Mouse (Mus musculus) right cerebral cortex, postnatal 25 days (tissue): ENCODE measurements at regions not wholly inside any gene's neighbourhood (a gene's known extent, or its start where the extent isn't known, plus 50 kb on each side); places are given as distances from the start of the nearest gene placed in this dataset.

ENCODE experiments used
- DNase-seq: peaks from one replicate; pipeline ENCODE4 v3.0.0; 2022

DNA sequence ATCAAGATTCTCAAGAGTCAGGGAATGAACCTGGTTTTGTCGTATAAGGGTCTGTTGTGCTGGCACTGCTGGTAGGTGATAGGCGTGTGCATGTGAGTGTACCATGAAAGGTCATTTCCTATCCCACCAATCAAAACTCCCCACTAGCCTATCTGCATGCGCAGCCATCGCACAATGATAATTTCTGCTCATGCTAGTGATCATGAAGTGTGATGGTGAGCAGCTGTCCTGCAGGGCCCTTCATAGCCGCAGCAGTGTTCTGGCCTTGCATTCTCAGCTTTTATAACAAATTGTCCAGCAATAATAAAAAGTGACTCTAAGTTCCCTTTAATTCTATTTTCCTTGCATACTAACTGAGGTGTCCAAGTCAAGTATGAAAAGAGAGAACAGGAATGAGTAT lies 321.7 kb upstream of the Spred2 start:
- no peak for DNase-seq

DNA sequence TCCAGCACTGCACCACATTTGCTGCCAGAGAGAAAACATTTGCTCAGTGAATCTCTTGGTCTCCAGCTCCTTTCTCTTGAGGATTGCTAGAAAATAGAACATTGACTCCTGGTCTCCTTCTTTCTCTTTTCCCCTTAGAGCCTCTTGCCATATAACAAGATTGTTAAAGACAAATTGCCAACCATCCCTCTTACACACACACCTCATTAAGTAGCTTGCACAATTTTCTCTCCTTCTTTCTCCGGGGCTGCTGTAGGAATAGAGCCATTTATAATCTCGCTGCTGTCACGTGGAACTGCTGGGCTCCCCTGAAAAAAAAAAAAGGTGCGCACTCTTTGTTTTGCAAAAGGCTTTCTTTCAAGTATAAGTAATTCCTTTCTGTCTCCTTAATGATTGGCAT lies 318.6 kb upstream of the Spred2 start:
- DNase-seq, result no peak

DNA sequence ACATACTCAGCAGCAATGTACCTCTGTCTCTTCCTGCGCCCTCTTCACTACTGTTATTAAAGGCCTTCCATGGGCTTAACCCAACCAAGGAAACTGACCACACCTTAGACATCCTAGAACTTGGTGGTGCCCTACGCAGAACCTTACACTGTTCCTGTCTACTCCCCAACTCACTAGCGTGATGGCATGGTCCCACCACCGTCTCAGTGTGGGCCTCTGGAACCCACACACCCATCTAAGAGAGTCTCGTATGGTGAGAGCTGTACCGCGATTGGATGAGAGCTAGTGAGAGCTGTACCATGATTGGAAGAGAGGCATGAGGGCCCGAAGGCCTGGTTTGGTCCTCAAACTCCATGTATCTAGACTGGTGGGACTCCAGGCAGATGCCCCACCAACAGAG lies 317.2 kb upstream of the Spred2 start:
- DNase-seq, result no peak

DNA sequence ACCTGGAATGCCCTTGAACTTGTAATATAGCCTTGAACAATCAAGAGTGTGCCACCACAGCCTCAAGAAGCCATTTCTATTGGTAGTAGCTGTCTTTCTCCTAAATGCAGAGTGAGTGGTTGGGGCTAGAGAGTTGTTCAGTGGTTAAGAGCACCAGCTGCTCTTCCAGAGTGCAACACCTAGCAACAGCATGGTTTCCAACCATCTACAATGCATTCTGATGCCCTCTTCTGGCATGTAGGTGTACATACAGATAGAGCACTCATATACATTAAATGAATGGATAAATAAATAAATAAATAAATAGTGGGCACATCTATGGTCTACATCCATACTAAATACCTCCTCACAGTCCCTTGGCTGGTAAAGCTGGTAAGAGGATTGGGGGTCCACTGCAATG lies 316.2 kb upstream of the Spred2 start:
- no peak for DNase-seq

DNA sequence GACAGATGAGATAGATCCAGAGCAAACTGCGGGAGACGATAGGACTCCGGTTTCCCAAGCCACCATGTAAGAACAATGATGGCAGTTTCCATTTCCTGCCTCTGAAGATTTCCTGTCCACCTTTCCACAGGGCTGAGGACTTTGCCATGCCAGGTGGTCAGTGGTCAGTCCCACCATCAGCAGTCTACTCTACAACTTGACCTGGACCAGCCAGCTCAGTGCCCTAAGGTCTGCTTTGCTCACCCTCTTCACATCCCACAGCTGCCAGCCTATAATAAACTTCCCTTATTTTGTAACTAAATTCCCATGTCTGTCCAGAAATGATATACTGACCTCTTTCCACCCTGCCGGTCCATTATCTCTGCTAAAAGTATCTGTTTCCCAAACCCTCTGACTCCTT lies 315.7 kb upstream of the Spred2 start:
- DNase-seq, result no peak

DNA sequence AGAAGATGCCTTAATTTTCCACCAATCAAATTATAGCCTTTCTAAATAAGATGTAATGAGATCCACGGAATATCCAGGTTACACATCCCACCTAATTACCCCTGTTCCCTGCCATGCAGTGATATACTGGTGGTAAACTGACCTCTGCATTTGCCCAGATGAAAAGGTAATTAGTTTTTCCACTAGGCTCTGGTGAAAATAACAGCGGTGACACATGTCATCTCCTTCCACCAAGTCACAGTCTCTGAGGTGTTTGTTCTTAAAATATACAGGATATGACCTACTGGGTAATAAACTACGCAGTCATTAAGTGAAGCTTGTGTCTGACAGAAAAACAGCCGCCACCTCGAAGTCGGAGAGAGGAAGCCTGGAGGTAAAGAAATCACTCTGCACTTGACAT lies 313.6 kb upstream of the Spred2 start:
- DNase-seq, result no peak

DNA sequence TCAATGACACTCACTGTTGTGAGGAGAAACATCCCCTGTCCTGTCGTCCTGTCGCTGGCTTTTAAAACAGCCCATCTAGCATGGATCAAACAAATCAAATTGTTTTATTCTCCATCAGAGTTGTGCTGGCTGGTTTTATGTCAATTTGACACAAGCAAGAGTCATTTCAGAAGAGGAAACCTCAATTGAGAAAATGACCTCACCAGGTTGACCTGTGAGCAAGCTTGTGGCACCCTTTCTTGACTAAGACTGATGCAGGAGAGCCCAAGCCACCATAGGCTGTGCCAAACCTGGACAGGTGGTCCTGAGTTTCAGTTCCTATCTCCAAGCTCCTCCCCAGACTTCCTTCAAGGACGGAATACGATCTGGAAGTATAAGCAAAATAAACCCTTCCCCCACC lies 313.0 kb upstream of the Spred2 start:
- no peak for DNase-seq

DNA sequence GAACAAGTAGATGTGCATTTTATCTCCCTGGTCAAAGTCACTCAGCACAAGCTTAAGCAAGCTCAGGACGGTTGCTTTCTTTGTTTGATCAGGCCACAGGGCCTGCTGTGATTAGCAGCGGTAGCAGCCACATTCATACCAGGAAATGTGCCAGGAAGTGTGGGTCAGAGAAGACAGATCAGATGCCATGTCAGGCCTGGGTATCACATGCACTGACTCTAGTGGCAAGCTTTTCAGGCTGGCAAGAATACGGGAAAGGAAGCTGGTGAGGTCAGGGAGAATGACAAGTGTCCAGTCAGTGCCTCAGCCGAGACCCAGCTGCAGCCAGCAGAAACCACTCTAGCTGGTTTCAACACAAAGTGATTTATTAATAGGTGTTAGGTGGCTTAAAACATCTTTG lies 307.7 kb upstream of the Spred2 start:
- DNase-seq, result no peak

DNA sequence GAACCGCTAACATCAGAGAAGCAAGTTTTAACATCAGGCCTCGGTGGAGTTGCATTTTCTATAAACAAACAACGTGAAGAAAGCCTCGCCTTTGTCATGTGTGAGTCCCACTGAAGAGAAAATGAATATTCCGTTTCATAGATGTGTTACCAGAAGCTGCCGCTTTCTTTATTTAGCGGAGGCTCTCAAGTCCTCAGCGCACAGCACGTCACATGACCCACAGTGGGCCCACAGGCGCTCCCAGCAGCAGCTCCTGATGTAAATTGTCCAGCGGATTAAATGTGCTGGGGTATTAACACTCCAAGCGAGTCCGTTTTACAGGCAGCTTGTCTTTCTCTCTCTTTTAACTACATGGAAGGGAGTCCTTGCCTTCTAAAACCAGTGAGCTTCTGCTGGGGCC lies 304.7 kb upstream of the Spred2 start:
- no peak for DNase-seq

DNA sequence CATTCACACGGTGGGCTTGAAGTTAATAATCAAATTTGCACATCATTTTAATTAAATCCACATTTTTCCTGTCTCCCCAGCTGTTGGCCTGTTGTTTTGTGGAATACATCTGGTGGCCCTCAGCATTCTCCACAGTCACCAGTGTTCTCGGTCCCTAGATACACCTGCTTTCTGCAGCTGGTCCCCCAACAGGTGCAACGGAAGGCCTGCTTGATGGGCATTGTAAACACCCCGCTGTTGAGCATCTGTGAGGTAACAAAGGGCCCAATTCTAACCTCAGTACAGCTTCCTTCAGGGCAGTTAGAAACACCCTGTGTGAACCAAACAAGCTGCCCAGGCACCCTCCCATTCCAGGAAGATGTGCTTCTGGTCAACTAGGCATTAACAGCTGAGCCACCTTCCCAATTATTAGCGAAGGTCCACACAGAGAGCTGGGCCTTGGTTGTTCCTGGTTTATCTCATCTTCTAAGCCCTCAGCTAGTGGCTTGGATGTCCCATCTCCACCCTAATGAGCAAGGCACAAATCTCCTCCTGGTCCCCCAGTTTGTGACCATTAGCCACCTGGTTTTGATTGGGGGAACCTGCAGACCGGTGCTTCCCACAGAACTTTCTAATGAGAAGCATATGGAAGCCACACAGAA lies 293.0 kb upstream of the Spred2 start:
- no peak for DNase-seq

DNA sequence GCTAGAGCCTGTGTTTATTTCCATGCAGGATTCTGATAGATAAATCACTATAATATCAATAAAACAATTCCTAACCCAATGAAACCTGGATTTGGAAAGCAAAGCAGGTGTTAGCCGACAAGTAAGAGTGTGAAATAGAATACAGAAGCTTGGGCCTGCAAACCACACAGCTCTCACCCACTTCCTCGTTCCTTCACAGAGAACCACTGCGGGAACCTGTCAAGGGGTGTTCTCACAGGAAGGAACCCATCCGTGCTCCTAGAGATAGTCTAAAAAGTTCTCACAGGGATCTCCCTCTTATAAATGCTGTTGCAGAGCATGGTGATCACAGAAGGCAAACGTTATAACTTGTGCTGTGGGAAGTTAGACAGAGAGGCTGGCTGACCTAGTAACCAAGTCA lies 291.7 kb upstream of the Spred2 start:
- no peak for DNase-seq

DNA sequence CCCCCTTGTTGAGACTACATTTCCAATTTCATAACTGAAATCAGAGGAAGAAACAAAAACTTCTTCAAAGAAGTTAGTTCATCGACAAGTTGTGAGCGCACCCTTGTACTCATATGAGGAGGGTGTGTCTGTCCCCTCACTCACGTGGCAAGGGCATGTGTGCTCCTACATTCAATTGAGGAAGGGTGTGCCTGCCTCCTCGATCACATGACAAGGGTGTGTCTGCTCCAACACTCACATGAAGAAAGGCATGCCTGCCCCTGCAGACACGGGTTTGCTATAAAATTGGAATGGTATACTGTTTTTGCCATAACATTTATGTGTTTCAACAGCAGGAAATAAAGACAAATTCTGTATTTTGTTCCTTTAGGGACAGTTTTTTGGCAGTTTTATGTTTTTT lies 290.6 kb upstream of the Spred2 start:
- DNase-seq, result no peak

DNA sequence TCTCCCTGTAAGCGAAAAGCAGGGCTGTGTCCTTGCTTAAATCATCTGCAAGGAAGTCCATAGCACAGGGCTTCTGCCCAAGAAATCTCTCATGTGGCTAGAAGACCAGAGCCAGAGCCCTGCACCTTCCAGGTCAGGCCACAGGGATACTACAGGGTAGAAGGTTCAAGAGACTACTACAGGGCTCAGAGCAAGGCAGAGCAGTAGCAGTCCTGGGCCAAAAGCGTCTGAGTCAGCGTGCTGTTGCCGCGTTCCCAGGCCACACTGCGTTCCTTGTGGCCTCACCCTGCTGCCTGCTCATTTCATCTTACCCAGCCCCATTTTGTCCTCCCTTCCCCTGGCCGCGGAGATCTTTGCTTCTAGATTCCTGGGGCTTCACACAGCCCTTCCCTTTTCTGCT lies 283.0 kb upstream of the Spred2 start:
- no peak for DNase-seq

DNA sequence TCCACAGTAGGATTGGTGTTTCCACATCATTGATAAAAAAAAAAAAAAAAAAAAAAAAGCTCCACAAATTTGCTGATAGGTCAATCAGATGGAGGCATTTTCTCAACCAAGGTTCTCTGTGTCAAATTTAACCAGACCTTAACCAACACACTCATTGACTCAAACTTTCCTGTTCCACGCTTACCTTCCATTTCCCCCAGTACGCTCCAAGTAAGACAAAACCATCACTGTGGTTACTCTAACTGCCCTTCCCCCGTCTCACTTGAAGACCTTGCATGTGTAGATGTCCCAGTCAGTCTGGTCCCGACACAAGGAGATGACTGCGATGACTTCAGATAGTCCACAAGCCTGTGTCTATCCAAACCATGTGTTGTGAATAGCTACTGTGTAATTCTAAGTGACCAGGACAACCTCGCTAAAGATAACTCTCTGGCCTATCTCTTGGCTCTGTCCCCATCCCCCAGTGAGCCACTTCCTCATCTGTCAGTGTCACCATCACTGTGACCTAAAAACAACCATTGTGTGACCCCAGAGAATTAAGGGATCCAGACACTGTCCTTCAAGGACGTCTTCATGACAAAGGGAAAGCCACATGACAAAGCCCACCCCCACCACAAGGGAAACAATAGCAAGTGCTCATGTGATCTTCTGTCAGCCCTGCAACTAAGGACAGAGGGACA lies 279.9 kb upstream of the Spred2 start:
- DNase-seq, result no peak

DNA sequence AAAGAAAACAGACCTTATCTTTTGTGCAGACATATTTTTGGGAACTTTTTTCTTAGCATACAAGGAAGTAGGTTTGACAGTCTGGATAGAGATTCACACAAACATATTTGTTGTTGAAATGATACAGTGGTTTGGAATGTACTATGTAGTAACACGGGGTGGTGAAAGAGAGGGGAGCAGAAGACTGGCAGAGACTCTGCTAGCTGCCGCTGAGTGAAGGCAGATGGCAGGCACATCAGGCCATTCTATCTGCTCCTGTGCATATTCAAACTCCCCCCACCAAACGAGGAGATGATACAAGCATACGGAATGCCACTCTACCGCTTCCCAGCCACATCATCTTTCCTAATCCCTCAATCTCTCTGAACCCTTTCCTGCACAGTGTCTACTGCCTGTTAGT lies 279.1 kb upstream of the Spred2 start:
- no peak for DNase-seq

DNA sequence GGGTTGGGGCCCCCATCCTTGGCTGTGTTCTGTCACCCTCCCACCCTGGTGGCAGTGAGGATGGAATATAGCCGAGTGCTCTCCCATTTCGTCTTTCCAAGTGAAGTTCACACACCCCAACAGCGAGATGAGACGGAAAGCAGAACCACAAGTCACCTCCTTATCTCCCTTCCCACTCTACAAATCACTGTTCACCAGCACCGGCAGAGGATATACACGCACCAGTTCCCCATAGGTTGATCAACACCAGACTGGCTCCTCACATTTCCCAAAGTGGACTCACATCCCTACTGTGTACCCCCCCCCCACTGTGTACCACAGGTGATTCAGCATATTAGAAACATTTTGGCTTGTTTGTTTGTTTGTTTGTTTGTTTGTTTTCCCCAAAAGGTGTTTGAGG lies 272.7 kb upstream of the Spred2 start:
- DNase-seq, result no peak

DNA sequence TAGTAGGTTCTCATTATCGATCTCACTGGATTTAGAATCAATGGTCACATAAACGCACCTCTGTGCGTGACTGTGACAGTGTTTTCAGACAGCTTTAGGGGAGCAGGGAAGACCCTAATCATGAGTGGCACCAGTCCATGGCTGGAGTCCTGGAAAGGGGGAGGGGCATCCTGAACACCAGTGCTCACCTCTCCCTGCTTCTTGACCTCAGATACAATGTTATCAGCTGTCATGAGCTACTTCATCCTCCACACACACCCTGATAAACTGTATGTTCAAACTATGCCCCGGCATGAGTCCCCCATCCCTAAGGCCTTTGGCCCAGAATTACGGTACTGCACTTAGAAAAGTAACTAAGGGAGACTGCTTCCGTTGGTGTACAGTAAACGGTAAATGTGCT lies 272.2 kb upstream of the Spred2 start:
- DNase-seq, result no peak

DNA sequence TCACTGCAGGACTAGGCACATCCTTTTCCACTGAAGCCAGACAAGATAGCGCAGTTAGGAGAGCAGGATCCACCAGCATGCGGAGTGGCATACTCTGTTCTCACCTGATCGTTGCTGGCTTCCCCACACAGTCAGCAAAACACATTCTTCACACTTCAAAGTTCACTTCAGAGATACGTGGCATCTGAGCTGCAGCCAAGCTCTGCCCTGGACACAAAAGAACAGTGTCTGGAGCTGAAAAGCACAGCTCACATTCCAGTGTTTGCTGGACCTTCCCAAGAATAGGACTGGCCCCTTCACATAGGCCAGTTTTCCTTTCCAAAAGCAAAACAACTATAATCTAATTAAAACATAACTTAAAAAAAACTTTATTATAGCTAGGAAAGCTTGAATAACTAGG lies 264.7 kb upstream of the Spred2 start:
- no peak for DNase-seq

DNA sequence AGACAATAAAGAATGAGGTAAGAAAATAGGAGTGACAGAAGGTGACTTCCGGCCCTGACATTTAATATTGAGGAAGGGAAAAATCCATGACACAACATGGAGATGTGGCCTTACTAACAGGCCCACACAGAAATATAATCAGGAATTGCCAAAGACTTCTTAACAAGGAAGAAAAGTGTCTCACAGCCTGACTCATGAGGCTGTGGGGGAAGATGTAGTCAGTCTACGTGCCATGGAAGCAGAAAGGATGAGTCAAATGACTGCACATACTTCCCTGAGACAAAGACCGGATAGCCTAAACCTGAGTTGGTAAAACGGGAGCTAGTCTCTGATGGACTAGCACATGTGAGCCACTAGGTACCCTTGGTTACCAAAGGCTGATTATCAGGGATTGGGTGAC lies 257.4 kb upstream of the Spred2 start:
- DNase-seq, result no peak

DNA sequence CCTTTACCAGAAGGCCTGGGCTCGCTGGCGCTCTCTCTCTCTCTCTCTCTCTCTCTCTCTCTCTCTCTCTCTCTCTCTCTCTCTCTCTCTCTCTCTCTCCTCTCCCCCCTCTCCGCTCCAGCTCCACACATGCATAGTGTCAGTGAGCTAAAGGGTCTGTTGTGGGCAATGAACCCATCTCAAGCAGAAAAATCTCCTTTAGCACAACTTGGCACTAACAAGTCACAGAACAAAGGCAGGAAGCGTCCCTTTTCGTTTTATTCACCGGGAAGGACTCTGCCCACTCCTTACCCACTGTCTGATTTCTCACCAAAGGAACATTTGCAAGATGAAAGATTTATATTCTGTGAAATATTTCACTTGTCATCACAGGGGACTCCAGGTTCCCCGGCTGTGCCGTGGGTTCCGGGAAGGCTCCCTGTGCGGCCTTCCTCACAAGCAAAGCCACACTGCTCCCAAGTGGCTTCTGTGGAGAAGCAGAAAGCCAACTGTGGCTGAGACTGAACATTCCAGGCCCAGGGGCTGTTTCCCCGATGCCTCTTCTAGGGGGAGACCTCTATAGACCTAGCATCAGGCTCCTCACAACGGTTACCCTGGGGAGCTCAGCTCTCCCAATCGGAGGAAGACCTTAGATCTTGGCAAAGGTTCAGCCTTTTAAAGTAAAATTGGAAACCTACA lies 253.2 kb upstream of the Spred2 start:
- no peak for DNase-seq

DNA sequence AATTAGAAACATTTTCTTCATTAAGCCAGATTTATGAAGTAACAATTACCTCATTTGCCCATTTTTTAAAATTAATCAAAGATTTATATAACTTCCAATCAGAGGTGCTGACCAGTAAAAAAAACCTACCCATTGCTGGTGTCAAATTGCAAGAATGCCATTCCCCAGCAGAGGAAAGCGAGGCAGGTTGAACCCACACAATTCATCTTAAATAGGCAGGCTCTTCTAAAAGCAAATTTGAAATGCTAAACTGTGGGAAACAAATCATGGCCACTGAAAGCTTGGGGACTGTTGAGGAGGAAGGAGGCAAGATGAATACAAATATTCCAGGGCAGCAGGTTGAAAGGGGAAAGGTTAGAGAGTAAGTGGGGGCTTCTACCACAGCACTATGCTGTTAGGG lies 251.2 kb upstream of the Spred2 start:
- DNase-seq, result no peak

DNA sequence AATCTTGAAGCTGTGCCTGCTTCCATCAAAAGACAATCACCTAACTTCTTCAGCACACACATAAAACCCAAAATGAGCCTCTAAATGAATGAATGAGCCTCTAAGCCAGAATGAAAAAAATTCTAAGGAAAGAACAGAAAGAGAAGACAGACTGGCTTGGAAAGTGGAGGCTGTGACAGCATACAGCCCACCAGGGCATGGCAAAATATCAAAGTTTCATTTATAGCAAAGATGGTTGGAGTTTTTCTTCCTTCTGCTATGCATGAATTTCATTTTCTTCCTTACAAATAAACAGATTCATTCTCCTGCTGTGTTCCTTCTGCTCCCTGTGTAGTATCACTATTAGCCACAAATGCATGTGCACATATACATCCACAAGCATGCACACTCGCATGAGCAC lies 247.7 kb upstream of the Spred2 start:
- no peak for DNase-seq

DNA sequence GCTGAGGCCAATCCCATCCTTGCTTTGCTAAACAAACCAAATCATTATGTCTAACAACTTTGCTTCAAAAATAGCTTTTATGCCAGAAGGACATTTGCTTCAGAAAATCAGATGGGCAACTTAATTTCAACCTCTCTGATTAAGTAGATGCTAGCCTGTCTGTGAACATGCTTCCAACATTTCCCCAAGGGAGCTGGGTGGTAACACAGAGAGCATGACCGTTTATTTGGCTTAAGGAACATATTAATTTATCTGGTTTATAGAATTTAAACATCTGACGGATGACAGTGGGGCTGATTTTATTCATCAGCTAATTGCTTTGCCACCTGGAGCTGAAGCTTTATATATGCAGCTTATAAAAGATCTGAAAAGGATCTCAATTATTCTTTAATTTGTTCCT lies 245.1 kb upstream of the Spred2 start:
- DNase-seq, result no peak

DNA sequence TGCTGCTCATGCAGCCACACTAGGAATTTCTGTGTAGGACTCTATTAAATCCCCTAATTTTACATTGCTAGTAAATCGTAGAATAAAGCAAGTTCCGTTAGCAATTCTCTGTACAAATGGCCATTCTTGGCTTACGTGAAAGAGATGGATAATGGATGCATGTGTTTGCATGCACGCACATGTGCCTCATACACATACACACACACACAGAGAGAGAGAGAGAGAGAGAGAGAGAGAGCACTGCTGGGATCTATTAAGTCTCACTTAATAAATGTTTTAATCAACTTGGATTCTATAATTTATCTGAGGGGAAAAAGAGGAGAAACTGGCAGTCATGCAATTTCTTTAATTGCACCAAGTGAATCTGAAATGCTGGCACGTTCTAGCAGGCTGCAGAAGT lies 244.5 kb upstream of the Spred2 start:
- no peak for DNase-seq

DNA sequence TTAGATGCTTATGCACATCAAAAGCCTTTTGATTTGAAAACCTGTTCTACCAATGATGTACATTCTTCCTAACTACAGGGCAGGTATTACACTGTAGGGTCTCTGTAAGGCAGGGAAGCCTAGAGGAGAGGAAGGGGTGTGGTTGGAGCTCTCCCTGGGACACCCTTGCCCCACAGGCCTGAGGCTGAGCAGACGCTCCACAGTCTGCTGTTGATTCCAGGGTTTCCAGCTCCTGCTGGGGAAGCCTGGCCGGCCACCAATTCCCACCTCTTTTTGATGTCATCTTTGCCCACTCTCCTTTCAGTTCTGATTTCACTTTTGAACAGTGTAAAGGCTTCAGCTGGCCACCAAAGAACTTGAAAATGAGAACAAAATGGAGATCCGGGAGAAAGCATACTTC lies 223.0 kb upstream of the Spred2 start:
- DNase-seq, result no peak
